Mouse (Mus musculus) E14TG2a.4 (cell line): Measurements from ENCODE around the gene Gm17571.

Source experiments
- CTCF ChIP-seq: conservative IDR thresholded peaks from 2 replicates; pipeline ENCODE4 v1.5.1; 2014; ENCODE audit warnings: low read length
- POU5F1 ChIP-seq: IDR thresholded peaks from 2 replicates; pipeline ENCODE4 v1.6.1; 2014; ENCODE audit warnings: low read length, borderline replicate concordance

- TF ChIP-seq CTCF (no peak), POU5F1 (no peak)
These were observed 317 bp downstream of the Gm17571 start for GRCm38 (mm10) chr9:13446236-13446635.
